Mouse (Mus musculus) hindbrain, embryonic 13.5 days (tissue): ENCODE measurements around the gene Unc13a. TPM values are rescaled to one million over a fixed set of nuclear protein-coding genes. Genes with fewer than 3 reads are reported as not detected.

Source experiments
- ATAC-seq: fragments of 200-750 bp; cut with Nextera tagmentation; 2 replicates; pipeline ENCODE4 v1.8.0; 2017; ENCODE audit warnings: moderate TSS enrichment; ENCODE audit not compliant: low FRiP score
- H3K27ac ChIP-seq: fragments of 300-500 bp; sonication (generic); 2 replicates; pipeline ENCODE4 v1.5.1; 2015; ENCODE audit warnings: inconsistent platforms, mild to moderate bottlenecking, moderate library complexity
- H3K27me3 ChIP-seq: fragments of 300-500 bp; sonication (generic); 2 replicates; pipeline ENCODE4 v1.6.1; 2015; ENCODE audit warnings: mild to moderate bottlenecking, inconsistent platforms
- H3K36me3 ChIP-seq: fragments of 300-500 bp; sonication (generic); 2 replicates; pipeline ENCODE4 v1.6.1; 2015; ENCODE audit warnings: mild to moderate bottlenecking, inconsistent platforms
- H3K4me1 ChIP-seq: fragments of 300-500 bp; sonication (generic); replicated peaks from 2 replicates; pipeline ENCODE4 v1.6.1; 2015; ENCODE audit warnings: inconsistent platforms
- H3K4me2 ChIP-seq: fragments of 300-500 bp; sonication (generic); 2 replicates; pipeline ENCODE4 v1.6.1; 2015; ENCODE audit warnings: inconsistent platforms, mild to moderate bottlenecking, moderate library complexity
- H3K4me3 ChIP-seq: fragments of 300-500 bp; sonication (generic); 2 replicates; pipeline ENCODE4 v1.5.1; 2015; ENCODE audit warnings: mild to moderate bottlenecking, inconsistent platforms
- H3K9ac ChIP-seq: fragments of 300-500 bp; sonication (generic); 2 replicates; pipeline ENCODE4 v1.6.1; 2015; ENCODE audit warnings: mild to moderate bottlenecking, inconsistent platforms
- H3K9me3 ChIP-seq: fragments of 300-500 bp; sonication (generic); 2 replicates; pipeline ENCODE4 v1.6.1; 2016; ENCODE audit warnings: inconsistent platforms
- WGBS: fragments of 180-500 bp; shearing (Covaris S2); methylation state at CpG from one replicate; pipeline ENCODE4 v1.1.7; 2015; 5-methylcytosine and 5-hydroxymethylcytosine counted together
- polyA plus RNA-seq: library from polyadenylated mRNA; unstranded; fragments of >200 nt; fragmentation: Nextera tagmentation; extraction: Ambion mirVana; gene quantifications from 2 replicates; pipeline ENCODE4 v1.2.1, GENCODE M21; 2015

Unc13a gene
- polyA plus RNA-seq, 1 experiment from 2014 or later = 18.9 TPM

DNA sequence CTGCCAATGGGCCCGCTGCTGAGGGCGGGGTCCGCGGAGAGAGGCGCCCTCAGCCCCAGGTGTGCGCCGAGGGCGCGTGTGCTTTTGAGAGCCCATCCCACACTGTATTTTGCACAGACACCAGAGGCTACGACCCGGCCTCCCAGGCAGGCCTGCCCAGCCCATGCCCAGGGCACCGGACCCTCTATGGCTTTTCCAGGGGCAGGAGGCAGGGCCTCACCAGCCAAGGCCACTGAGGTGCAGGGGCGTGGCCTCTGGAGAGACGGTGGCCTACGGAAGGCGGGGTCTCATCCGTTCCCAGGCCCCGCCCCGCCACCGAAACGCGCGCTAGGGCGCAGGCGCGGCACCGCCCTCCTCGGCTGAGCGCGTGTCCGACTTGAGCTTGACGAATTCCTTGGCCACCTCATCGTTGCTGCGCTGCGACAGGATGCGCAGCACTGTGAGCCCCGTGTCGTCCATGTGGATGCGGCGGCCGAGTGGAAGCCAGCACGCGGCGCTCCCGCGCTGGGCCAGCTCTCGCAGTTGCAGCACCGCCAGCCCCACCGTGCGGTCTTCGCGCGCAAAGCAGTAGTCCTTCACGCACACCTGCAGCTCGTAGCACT is 42.4 kb downstream of the Unc13a start:
- peaks cover 23% of the 10 kb centered on the region for H3K4me1 ChIP-seq
- H3K27ac ChIP-seq = peak overlapping the region; percentile 86
- H3K4me2 ChIP-seq = peak overlapping the region; percentile 90
- ATAC-seq = peak; percentile 88
- no peaks in the 10 kb centered on the region; the same call in 1 of the 2 replicates for H3K9me3 ChIP-seq
- under 1% methylated on average over 55 of the region's 55 CpGs for WGBS
- H3K9ac ChIP-seq = peak overlapping the region; percentile 80
- H3K36me3 ChIP-seq = peaks cover 31% of the 10 kb centered on the region
- peaks cover 42% of the 10 kb centered on the region for H3K27me3 ChIP-seq
- peak overlapping the region; percentile 47 for H3K4me3 ChIP-seq

- peak overlapping the region; percentile 47 for H3K4me3 ChIP-seq
- H3K27ac ChIP-seq = peak overlapping the region; percentile 86
- 8% methylated on average over 16 of the region's 16 CpGs for WGBS
- H3K9ac ChIP-seq = peak overlapping the region; percentile 80
- no peak; the same call in 1 of the 2 replicates for ATAC-seq
- peak overlapping the region; percentile 90 for H3K4me2 ChIP-seq
- H3K9me3 ChIP-seq = no peaks in the 10 kb centered on the region; the same call in 1 of the 2 replicates
- H3K27me3 ChIP-seq = peaks cover 36% of the 10 kb centered on the region
- H3K36me3 ChIP-seq = peaks cover 32% of the 10 kb centered on the region
- peaks cover 19% of the 10 kb centered on the region for H3K4me1 ChIP-seq
Measured at GRCm38 (mm10) chr8:71628396-71629095, 43.0 kb downstream of the Unc13a start.

DNA sequence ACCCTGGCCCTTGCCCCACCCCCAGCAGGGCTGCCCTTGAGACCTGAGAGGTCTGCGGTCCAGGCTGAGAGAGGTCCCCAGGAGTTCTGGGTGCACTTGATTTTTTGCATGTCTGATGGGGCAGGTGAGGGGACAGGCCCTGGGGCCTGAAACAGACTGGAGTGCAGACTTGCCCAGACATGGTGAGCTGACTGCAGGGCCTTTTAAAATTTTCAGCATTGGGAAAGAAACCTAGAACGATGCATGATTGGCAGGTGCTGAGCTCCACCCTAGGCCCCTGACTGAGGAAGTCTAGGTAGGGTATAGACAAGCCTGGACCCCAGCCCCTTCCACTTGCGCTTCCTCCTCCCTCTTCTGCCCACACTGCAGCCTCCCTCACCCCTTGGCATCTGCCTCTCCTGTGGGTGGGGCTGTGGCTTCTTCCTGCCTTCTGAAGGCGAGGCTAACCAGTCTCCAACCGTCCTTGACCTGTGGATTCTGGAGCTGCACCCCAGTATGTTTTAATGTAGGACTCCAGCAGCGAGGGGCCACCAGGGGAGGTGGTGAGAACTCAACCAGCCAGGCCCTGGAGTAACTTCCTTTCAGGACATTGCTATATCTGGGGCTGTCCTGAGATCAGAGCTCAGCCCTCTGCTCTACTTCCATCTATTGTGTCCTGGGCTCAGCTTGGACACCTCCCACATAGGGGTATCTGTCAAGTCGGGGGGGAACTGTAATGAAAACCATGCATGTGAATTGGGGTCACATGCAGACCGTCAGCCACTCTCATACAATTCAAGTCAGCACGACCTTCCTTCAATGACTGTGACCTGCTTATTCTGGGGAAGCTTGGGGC is 44.1 kb downstream of the Unc13a start:
- 51% methylated on average over 9 of the region's 9 CpGs for WGBS
- Histone ChIP-seq H3K4me2 (no peak overlapping the region), H3K4me3 (no peak overlapping the region), H3K4me1 (peaks cover 19% of the 10 kb centered on the region), H3K9ac (no peak overlapping the region), H3K27ac (peak overlapping the region; percentile 19; the same call in 1 of the 2 replicates), H3K36me3 (peaks cover 34% of the 10 kb centered on the region), H3K9me3 (no peaks in the 10 kb centered on the region), H3K27me3 (peaks cover 28% of the 10 kb centered on the region)
- no peak for ATAC-seq

GRCm38 (mm10) chr8:71626753-71627152 is 44.8 kb downstream of the Unc13a start:
- Histone ChIP-seq H3K27ac (0 out of 2 replicates have a peak overlapping the region, but pooled peaks have one; percentile 19), H3K4me2 (no peak overlapping the region), H3K9me3 (no peaks in the 10 kb centered on the region), H3K27me3 (peaks cover 20% of the 10 kb centered on the region), H3K4me3 (no peak overlapping the region), H3K9ac (no peak overlapping the region), H3K36me3 (peaks cover 37% of the 10 kb centered on the region), H3K4me1 (peaks cover 19% of the 10 kb centered on the region)
- WGBS = 88% methylated on average over 9 of the region's 9 CpGs
- no peak for ATAC-seq

DNA sequence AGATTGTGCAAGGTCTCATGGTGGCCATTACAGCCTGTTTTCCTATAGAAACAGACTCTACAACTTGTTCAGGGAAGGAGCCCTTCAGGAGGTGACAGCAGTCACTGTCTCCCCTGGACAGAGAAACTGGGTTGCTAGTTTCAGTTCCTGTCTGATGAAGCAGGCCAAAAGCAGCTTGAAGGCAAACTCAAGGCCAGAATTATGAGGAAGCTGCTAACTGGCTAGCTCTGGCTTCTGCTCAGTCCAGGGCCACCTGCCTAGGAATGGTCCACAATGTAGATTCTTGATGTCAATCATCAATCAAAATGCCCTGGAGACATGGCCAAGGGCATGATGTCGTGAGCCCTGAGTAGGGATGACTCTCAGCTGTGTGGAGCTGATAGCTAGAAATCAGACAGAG is 46.5 kb downstream of the Unc13a start:
- Histone ChIP-seq H3K4me2 (no peak overlapping the region), H3K4me1 (peaks cover 16% of the 10 kb centered on the region), H3K9me3 (no peaks in the 10 kb centered on the region), H3K27ac (no peak overlapping the region), H3K27me3 (peaks cover 4% of the 10 kb centered on the region), H3K36me3 (peaks cover 53% of the 10 kb centered on the region), H3K4me3 (no peak overlapping the region), H3K9ac (no peak overlapping the region)
- 46% methylated on average over 1 of the region's 1 CpGs for WGBS
- ATAC-seq = no peak

DNA sequence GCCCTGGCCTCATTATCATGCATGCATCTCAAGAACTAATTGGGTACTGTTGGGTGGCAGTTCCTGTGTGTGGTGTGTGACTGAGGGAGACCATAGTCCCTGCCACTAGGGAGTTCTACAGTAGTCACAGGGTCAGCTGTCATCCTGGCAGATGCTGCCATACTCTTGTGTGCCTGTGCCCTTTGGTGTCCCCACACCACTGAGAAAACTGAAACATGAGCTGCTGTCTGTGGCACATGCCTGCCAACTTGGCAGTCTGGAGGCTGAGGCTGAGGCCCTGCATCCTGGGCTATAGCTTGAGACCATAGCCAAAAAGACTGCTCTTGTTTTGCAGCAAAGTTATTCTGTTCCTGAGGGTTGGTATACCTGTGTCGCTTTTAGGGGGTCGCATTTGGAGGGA is 51.8 kb downstream of the Unc13a start:
- WGBS = 95% methylated on average over 2 of the region's 2 CpGs
- H3K4me1 ChIP-seq = no peaks in the 10 kb centered on the region

DNA sequence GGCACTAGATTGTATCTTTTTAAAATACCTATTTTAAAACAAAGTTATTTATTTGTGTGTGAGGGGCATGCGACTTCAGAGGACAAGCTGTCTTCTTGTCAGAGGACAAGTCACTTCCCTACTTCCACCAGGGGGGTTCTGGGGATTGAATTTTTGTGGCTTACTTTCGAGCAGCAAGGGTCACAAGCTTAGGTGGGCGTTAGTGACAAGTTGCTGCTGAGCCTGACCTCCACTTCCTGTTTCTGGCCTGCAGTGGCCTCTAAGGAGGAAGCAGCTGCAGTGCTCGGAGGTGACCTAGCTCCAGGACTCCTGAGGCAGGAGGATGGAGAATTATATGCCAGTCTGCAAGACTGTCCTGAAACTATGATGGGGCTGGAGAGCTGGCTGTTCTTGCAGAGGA is 58.1 kb downstream of the Unc13a start:
- Histone ChIP-seq H3K27me3 (no peaks in the 10 kb centered on the region), H3K4me3 (no peak overlapping the region), H3K36me3 (peaks cover 47% of the 10 kb centered on the region), H3K9me3 (no peaks in the 10 kb centered on the region), H3K4me1 (peaks cover 15% of the 10 kb centered on the region), H3K4me2 (no peak overlapping the region), H3K9ac (no peak overlapping the region), H3K27ac (no peak overlapping the region)
- WGBS = 63% methylated on average over 4 of the region's 4 CpGs
- no peak for ATAC-seq

More for the DNA sequence above, 51.8 kb downstream of the Unc13a start:
- H3K36me3 ChIP-seq = peaks cover 96% of the 10 kb centered on the region
- ATAC-seq = no peak
- no peak overlapping the region for H3K27ac ChIP-seq
- no peak overlapping the region for H3K4me2 ChIP-seq
- no peaks in the 10 kb centered on the region for H3K27me3 ChIP-seq
- no peak overlapping the region for H3K4me3 ChIP-seq
- no peaks in the 10 kb centered on the region for H3K9me3 ChIP-seq
- no peak overlapping the region for H3K9ac ChIP-seq

DNA sequence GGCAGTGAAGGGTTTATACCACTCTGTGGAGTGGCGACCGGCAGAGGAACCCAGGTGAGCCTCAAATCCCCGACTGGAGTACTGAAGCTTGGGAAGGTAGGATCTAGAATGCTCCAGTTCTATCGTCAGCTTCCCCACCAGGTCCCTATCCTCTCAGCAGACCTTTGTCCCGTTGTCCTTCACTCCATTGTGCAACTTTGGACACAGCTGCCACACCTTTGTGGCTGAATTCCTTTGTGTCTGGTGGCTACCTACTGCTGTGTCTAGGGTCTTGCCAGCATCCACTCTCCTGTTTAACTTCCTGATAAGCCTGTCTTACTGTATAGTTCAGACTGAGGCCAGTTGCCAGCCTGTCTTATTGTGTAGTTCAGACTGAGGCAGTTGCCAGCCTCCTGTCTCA is 59.4 kb downstream of the Unc13a start:
- Histone ChIP-seq H3K27ac (no peak overlapping the region), H3K9ac (peak overlapping the region; percentile 90), H3K4me2 (peak overlapping the region; percentile 70), H3K27me3 (no peaks in the 10 kb centered on the region), H3K36me3 (peaks cover 34% of the 10 kb centered on the region), H3K4me3 (peak overlapping the region; percentile 85), H3K9me3 (no peaks in the 10 kb centered on the region), H3K4me1 (peaks cover 15% of the 10 kb centered on the region)
- 36% methylated on average over 5 of the region's 5 CpGs for WGBS
- no peak for ATAC-seq

GRCm38 (mm10) chr8:71610822-71611651 is 60.5 kb downstream of the Unc13a start, which contains the start of gene Colgalt1:
Colgalt1 (plus strand) TSS chr8:71610998.
- H3K36me3 ChIP-seq = peaks cover 24% of the 10 kb centered on the region
- 0% methylated on average over 82 of the region's 82 CpGs for WGBS
- peak; percentile 99 for ATAC-seq
- peak within 1 kb of the TSS; percentile 94 for H3K27ac ChIP-seq
- H3K9me3 ChIP-seq = no peaks in the 10 kb centered on the region
- H3K9ac ChIP-seq = peak within 1 kb of the TSS; percentile 90
- peak within 1 kb of the TSS; percentile 85 for H3K4me3 ChIP-seq
- H3K27me3 ChIP-seq = no peaks in the 10 kb centered on the region
- H3K4me1 ChIP-seq = peaks cover 15% of the 10 kb centered on the region
- H3K4me2 ChIP-seq = peak within 1 kb of the TSS; percentile 70

GRCm38 (mm10) chr8:71604021-71604420 is 67.5 kb downstream of the Unc13a start:
- H3K9me3 ChIP-seq = no peaks in the 10 kb centered on the region
- H3K4me2 ChIP-seq = no peak overlapping the region
- peaks cover 18% of the 10 kb centered on the region for H3K4me1 ChIP-seq
- WGBS = 50% methylated on average over 7 of the region's 7 CpGs
- peaks cover 10% of the 10 kb centered on the region for H3K36me3 ChIP-seq
- H3K4me3 ChIP-seq = 0 out of 2 replicates have a peak overlapping the region, but pooled peaks have one; percentile 34
- peaks cover 56% of the 10 kb centered on the region for H3K27me3 ChIP-seq
- H3K27ac ChIP-seq = no peak overlapping the region
- H3K9ac ChIP-seq = peak overlapping the region; percentile 29; the same call in 1 of the 2 replicates
- ATAC-seq = no peak

DNA sequence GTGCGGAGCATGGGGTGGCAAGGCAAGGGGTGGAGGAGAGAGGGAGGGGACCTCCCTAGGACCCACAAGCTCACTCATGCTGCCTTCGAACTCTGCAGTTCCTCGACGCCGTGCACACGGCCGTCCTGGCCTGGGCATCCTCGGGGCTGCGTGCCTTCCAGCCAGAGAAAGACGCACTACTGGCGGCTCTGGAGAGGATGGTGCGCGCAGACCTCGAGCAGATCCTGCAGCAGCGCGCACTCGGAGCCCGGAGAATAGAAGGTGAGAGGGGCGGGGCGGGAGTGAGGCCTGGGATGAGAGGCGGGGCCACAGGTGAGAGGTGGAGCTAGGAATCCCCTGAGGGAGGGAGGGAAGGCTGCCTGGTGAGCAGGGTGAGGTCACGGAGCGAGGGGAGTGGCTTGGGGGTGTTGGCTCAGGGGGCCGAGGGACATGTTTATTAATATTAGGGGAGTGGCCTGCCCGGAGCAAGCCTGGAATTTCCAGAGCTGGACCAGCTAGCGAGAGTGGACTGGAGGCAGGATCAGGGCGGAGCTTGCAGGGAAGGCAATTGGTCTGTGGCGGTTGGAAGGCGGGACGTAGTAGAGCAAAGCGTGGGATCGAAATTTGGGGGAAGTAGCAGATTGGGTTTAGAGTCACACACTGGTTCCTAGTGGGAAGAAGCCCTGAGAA is 68.8 kb downstream of the Unc13a start:
- ATAC-seq = peak; percentile 69
- H3K27me3 ChIP-seq = peaks cover 56% of the 10 kb centered on the region
- peak overlapping the region; percentile 31; the same call in 1 of the 2 replicates for H3K27ac ChIP-seq
- H3K36me3 ChIP-seq = peaks cover 12% of the 10 kb centered on the region
- peak overlapping the region; percentile 34 for H3K4me3 ChIP-seq
- H3K4me2 ChIP-seq = peak overlapping the region; percentile 55
- H3K9ac ChIP-seq = peak overlapping the region; percentile 64
- under 1% methylated on average over 32 of the region's 32 CpGs for WGBS
- peaks cover 18% of the 10 kb centered on the region for H3K4me1 ChIP-seq
- no peaks in the 10 kb centered on the region for H3K9me3 ChIP-seq
